Mouse (Mus musculus) lung, postnatal 0 days (tissue): Measurements from ENCODE around the gene Gm29776.

ENCODE experiments used
- CTCF ChIP-seq: IDR thresholded peaks from 2 replicates; pipeline ENCODE4 v1.5.1; 2016; ENCODE audit warnings: antibody characterized with exemption, mild to moderate bottlenecking
- EP300 ChIP-seq: IDR thresholded peaks from 2 replicates; pipeline ENCODE4 v1.6.1; 2016; ENCODE audit warnings: antibody characterized with exemption, mild to moderate bottlenecking, control low read depth

DNA sequence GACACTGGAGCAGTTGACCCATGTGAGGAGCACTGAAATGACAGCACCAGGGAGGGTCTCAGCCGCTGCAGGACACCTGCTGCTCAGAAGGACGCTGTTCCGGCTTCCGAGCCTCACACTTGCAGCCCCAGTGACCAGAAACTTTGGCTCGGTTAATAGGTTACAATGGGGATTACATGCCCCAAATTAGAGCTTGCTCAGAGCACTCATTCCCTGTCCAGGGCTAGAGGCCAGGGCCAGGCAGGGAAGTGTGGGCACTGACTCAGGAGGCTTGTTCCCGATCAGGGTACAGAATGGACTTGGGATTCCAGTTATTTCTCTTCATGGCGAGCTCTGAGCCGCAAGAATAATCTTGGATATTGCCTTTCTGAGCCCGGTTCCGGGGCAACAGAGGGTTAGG lies 39.0 kb upstream of the Gm29776 start:
- TF ChIP-seq CTCF, result no peak
- TF ChIP-seq EP300, result no peak
